Mouse (Mus musculus) thymus, adult 2 months (tissue): ENCODE data around the gene Pde6g.

ENCODE experiments used
- CTCF ChIP-seq: fragments of 200-500 bp; IDR thresholded peaks from 2 replicates; pipeline ENCODE4 v1.5.1; 2012; ENCODE audit warnings: mild to moderate bottlenecking, control low read depth, low read length, moderate library complexity, borderline replicate concordance; ENCODE audit not compliant: control insufficient read depth, poor library complexity, insufficient read depth; ENCODE audit errors: extremely low read depth
- POLR2A ChIP-seq: fragments of 200-500 bp; IDR thresholded peaks from 2 replicates; pipeline ENCODE4 v1.6.1; 2012; ENCODE audit warnings: mild to moderate bottlenecking, low read length, control low read depth, moderate library complexity; ENCODE audit not compliant: control insufficient read depth, poor library complexity, insufficient read depth; ENCODE audit errors: extremely low read depth

DNA sequence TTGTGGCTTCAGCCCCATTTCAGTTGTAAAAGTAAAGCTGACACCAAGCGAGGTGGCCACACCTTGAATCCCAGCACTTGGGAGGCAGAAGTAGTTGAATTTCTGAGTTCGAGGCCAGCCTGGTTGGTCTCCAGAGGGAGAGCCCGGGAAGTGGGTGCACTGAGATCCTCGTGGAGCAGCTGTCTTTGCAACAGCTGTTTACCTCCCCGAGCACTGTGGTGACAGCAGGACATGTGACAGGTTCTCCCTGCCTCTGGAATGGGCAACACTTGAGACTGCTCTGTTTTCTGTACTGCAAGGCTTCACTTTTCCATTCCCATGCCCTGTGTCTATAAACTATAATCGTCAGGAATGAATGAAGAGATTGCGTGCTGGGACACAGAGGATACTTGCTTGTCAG, 35.4 kb downstream of the Pde6g start:
- TF ChIP-seq CTCF (no peak), POLR2A (no peak)
